Mouse (Mus musculus) liver (tissue): ENCODE data around the gene Fuca2.

ENCODE experiments used
- DNase-seq: peaks from one replicate; pipeline ENCODE4 v3.0.0-alpha.2; 2020; ENCODE audit warnings: mixed read lengths

The Fuca2 gene

GRCm38 (mm10) chr10:13536706-13537105, 37.4 kb downstream of the Fuca2 start:
- no peak for DNase-seq

- DNase-seq = no peak
Measured at GRCm38 (mm10) chr10:13539769-13540333, 40.5 kb downstream of the Fuca2 start.

- no peak for DNase-seq
Measured at GRCm38 (mm10) chr10:13541721-13542120, 42.4 kb downstream of the Fuca2 start.

GRCm38 (mm10) chr10:13552646-13553497, 53.5 kb downstream of the Fuca2 start, which contains the start of the genes Adat2 and Pex3:
Gene Adat2 (plus strand): TSS chr10:13552894.
Gene Pex3 (minus strand): TSS chr10:13553142.
- peak; percentile 93 for DNase-seq

- no peak for DNase-seq
Measured at GRCm38 (mm10) chr10:13553498-13553985, 54.2 kb downstream of the Fuca2 start.

GRCm38 (mm10) chr10:13554316-13554715, 55.0 kb downstream of the Fuca2 start:
- DNase-seq = no peak

- no peak for DNase-seq
Measured at GRCm38 (mm10) chr10:13560014-13560674, 60.8 kb downstream of the Fuca2 start.

GRCm38 (mm10) chr10:13564364-13565079, 65.2 kb downstream of the Fuca2 start:
- peak; percentile 63 for DNase-seq

- no peak for DNase-seq
Measured at GRCm38 (mm10) chr10:13565080-13565448, 65.7 kb downstream of the Fuca2 start.

- DNase-seq = no peak
Measured at GRCm38 (mm10) chr10:13566393-13566792, 67.1 kb downstream of the Fuca2 start.
